Mouse (Mus musculus) embryo, embryonic 11 days (tissue): Measurements from ENCODE around the gene Rnf41.

Experiments
- DNase-seq: peaks from one replicate; pipeline ENCODE4 v3.0.0-alpha.2; 2015

Rnf41 gene

GRCm38 (mm10) chr10:128435186-128435823, 23.8 kb downstream of the Rnf41 start:
- DNase-seq = no peak

GRCm38 (mm10) chr10:128435873-128436272, 24.4 kb downstream of the Rnf41 start:
- DNase-seq = no peak

- DNase-seq = no peak
Measured at GRCm38 (mm10) chr10:128436376-128436775, 24.9 kb downstream of the Rnf41 start.

- no peak for DNase-seq
Measured at GRCm38 (mm10) chr10:128438675-128439279, 27.3 kb downstream of the Rnf41 start.

- peak; percentile 35 for DNase-seq
Measured at GRCm38 (mm10) chr10:128440407-128440806, 28.9 kb downstream of the Rnf41 start.

GRCm38 (mm10) chr10:128441324-128442119, 30.1 kb downstream of the Rnf41 start:
- DNase-seq = no peak

- no peak for DNase-seq
Measured at GRCm38 (mm10) chr10:128442718-128443117, 31.3 kb downstream of the Rnf41 start.

GRCm38 (mm10) chr10:128444354-128444753, 32.9 kb downstream of the Rnf41 start:
- DNase-seq = no peak

- no peak for DNase-seq
Measured at GRCm38 (mm10) chr10:128445407-128445806, 34.0 kb downstream of the Rnf41 start.

- DNase-seq = no peak
Measured at GRCm38 (mm10) chr10:128451014-128451413, 39.6 kb downstream of the Rnf41 start.

- no peak for DNase-seq
Measured at GRCm38 (mm10) chr10:128454471-128454870, 43.0 kb downstream of the Rnf41 start.

GRCm38 (mm10) chr10:128455280-128455679, 43.8 kb downstream of the Rnf41 start:
- DNase-seq = peak; percentile 89

GRCm38 (mm10) chr10:128457676-128458075, 46.2 kb downstream of the Rnf41 start:
- DNase-seq = no peak

GRCm38 (mm10) chr10:128458348-128458718, 46.9 kb downstream of the Rnf41 start:
- DNase-seq = peak; percentile 90

- DNase-seq = peak; percentile 90
Measured at GRCm38 (mm10) chr10:128458719-128459408, 47.4 kb downstream of the Rnf41 start, which contains the start of gene Smarcc2. TSS of gene Smarcc2 (plus strand) at chr10:128459248.

GRCm38 (mm10) chr10:128459409-128460269, 48.2 kb downstream of the Rnf41 start:
- peak; percentile 58 for DNase-seq

- DNase-seq = peak; percentile 28
Measured at GRCm38 (mm10) chr10:128460270-128460630, 48.8 kb downstream of the Rnf41 start.

- no peak for DNase-seq
Measured at GRCm38 (mm10) chr10:128474366-128474765, 62.9 kb downstream of the Rnf41 start.

- DNase-seq = no peak
Measured at GRCm38 (mm10) chr10:128486370-128486769, 74.9 kb downstream of the Rnf41 start.

- DNase-seq = no peak
Measured at GRCm38 (mm10) chr10:128487861-128488712, 76.6 kb downstream of the Rnf41 start.

- DNase-seq = no peak
Measured at GRCm38 (mm10) chr10:128488776-128489175, 77.3 kb downstream of the Rnf41 start.
